Mouse (Mus musculus) CH12.LX (cell line): ENCODE measurements around the gene Chchd6. TPM values are rescaled to one million over a fixed set of nuclear protein-coding genes. Genes with fewer than 3 reads are reported as not detected.

ENCODE experiments used
- DNase-seq: peaks from one replicate; pipeline ENCODE4 v3.0.0-alpha.2; 2013; ENCODE audit errors: extremely low read depth
- H3K27ac ChIP-seq: 2 replicates; pipeline ENCODE4 v1.5.1; 2012; ENCODE audit warnings: low read depth, mild to moderate bottlenecking, control low read depth, moderate library complexity; ENCODE audit not compliant: insufficient read depth
- H3K27me3 ChIP-seq: replicated peaks from 2 replicates; pipeline ENCODE3; 2012; ENCODE audit warnings: inconsistent platforms
- H3K36me3 ChIP-seq, 2 experiments: replicated peaks in 1 of 2; 2 replicates each; pipeline versions ENCODE3 to v1.6.1; 2012; ENCODE audit warnings: inconsistent platforms in 1 of 2, low read length in 1 of 2, mild to moderate bottlenecking in 1 of 2, mixed read lengths in 1 of 2, moderate library complexity in 1 of 2; ENCODE audit not compliant: control insufficient read depth in 1 of 2, insufficient read depth in 1 of 2
- H3K4me1 ChIP-seq, 2 experiments: 2 replicates each; pipeline ENCODE4 v1.6.1; 2012; ENCODE audit warnings: inconsistent platforms in 1 of 2, moderate library complexity in 1 of 2; ENCODE audit not compliant: insufficient read depth in 2 of 2, control insufficient read depth in 1 of 2
- H3K4me2 ChIP-seq: 2 replicates; pipeline ENCODE4 v1.6.1; 2012; ENCODE audit warnings: low read depth, mild to moderate bottlenecking, control low read depth; ENCODE audit not compliant: poor library complexity, insufficient read depth, severe bottlenecking
- H3K4me3 ChIP-seq, 3 experiments: fragments of 150-350 bp in 1 of 3; sonication (generic) in 1 of 3; replicated peaks in 1 of 3; 2 replicates each; pipeline versions ENCODE3 to v1.5.1; 2011 to 2012; ENCODE audit warnings: low read depth in 2 of 3, low read length in 2 of 3, mild to moderate bottlenecking in 2 of 3, moderate library complexity in 2 of 3, control low read depth in 1 of 3, improper control_type of control experiment in 1 of 3, inconsistent platforms in 1 of 3, mixed read lengths in 1 of 3; ENCODE audit not compliant: poor library complexity in 1 of 3
- H3K79me2 ChIP-seq: replicated peaks from 2 replicates; pipeline ENCODE4 v1.6.1; 2012; ENCODE audit warnings: mild to moderate bottlenecking, moderate library complexity; ENCODE audit not compliant: control insufficient read depth, poor library complexity, insufficient read depth, severe bottlenecking; ENCODE audit errors: extremely low read depth
- H3K9ac ChIP-seq: 2 replicates; pipeline ENCODE4 v1.6.1; 2012; ENCODE audit warnings: low read depth, mild to moderate bottlenecking, control low read depth, moderate library complexity; ENCODE audit not compliant: insufficient read depth
- H3K9me3 ChIP-seq: replicated peaks from 2 replicates; pipeline ENCODE3; 2012; ENCODE audit warnings: low read length, inconsistent platforms, mixed read lengths
- BHLHE40 ChIP-seq: IDR thresholded peaks from 2 replicates; pipeline ENCODE4 v1.6.1; 2011; ENCODE audit warnings: mild to moderate bottlenecking, low read depth, low read length, improper control_type of control experiment
- CHD1 ChIP-seq: IDR thresholded peaks from 2 replicates; pipeline ENCODE4 v1.6.1; 2012; ENCODE audit warnings: low read depth, low read length, improper control_type of control experiment, inconsistent platforms
- E2F4 ChIP-seq: IDR thresholded peaks from 2 replicates; pipeline ENCODE4 v1.6.1; 2011; ENCODE audit warnings: low read depth, low read length, improper control_type of control experiment; ENCODE audit not compliant: insufficient replicate concordance
- EP300 ChIP-seq: IDR thresholded peaks from 2 replicates; pipeline ENCODE4 v1.6.1; 2011; ENCODE audit warnings: low read length, improper control_type of control experiment
- ETS1 ChIP-seq: conservative IDR thresholded peaks from 2 replicates; pipeline ENCODE4 v1.6.1; 2012; ENCODE audit warnings: low read depth, mild to moderate bottlenecking, inconsistent platforms, low read length, improper control_type of control experiment, moderate library complexity
- HCFC1 ChIP-seq: IDR thresholded peaks from 2 replicates; pipeline ENCODE4 v1.6.1; 2012; ENCODE audit warnings: low read depth, mild to moderate bottlenecking, inconsistent platforms, low read length, improper control_type of control experiment
- IRF4 ChIP-seq: IDR thresholded peaks from 2 replicates; pipeline ENCODE4 v1.6.1; 2014; ENCODE audit warnings: low read depth, mild to moderate bottlenecking, inconsistent platforms, low read length, improper control_type of control experiment
- KAT2A ChIP-seq: IDR thresholded peaks from 2 replicates; pipeline ENCODE4 v1.6.1; 2012; ENCODE audit warnings: low read length, improper control_type of control experiment, inconsistent platforms; ENCODE audit not compliant: insufficient replicate concordance
- MAFK ChIP-seq: IDR thresholded peaks from 2 replicates; pipeline ENCODE4 v1.6.1; 2011; ENCODE audit warnings: low read length, improper control_type of control experiment; ENCODE audit not compliant: insufficient replicate concordance
- MEF2A ChIP-seq: IDR thresholded peaks from 2 replicates; pipeline ENCODE4 v1.6.1; 2014; ENCODE audit warnings: low read depth, mild to moderate bottlenecking, inconsistent platforms, low read length, improper control_type of control experiment, borderline replicate concordance
- MYC ChIP-seq: IDR thresholded peaks from 2 replicates; pipeline ENCODE4 v1.6.1; 2011; ENCODE audit warnings: low read depth, mild to moderate bottlenecking, improper control_type of control experiment, low read length
- NELFE ChIP-seq: IDR thresholded peaks from 2 replicates; pipeline ENCODE4 v1.6.1; 2011; ENCODE audit warnings: low read depth, low read length, improper control_type of control experiment
- NRF1 ChIP-seq: IDR thresholded peaks from 2 replicates; pipeline ENCODE4 v1.6.1; 2014; ENCODE audit warnings: low read depth, mild to moderate bottlenecking, inconsistent platforms, low read length, improper control_type of control experiment, moderate library complexity
- PAX5 ChIP-seq: IDR thresholded peaks from 2 replicates; pipeline ENCODE4 v1.6.1; 2012; ENCODE audit warnings: low read length, inconsistent platforms, mixed read lengths
- RAD21 ChIP-seq: IDR thresholded peaks from 2 replicates; pipeline ENCODE4 v1.6.1; 2011; ENCODE audit warnings: low read depth, mild to moderate bottlenecking, low read length, improper control_type of control experiment, moderate library complexity
- RCOR1 ChIP-seq: conservative IDR thresholded peaks from 2 replicates; pipeline ENCODE4 v1.6.1; 2012; ENCODE audit warnings: low read depth, mild to moderate bottlenecking, inconsistent platforms, low read length, improper control_type of control experiment
- SMC3 ChIP-seq: IDR thresholded peaks from 2 replicates; pipeline ENCODE4 v1.6.1; 2011; ENCODE audit warnings: low read depth, low read length, improper control_type of control experiment
- TBP ChIP-seq: conservative IDR thresholded peaks from 2 replicates; pipeline ENCODE4 v1.6.1; 2011; ENCODE audit warnings: low read depth, low read length, improper control_type of control experiment
- USF2 ChIP-seq: conservative IDR thresholded peaks from 2 replicates; pipeline ENCODE4 v1.6.1; 2011; ENCODE audit warnings: low read depth, low read length, improper control_type of control experiment
- ZKSCAN1 ChIP-seq: IDR thresholded peaks from 2 replicates; pipeline ENCODE4 v1.6.1; 2012; ENCODE audit warnings: low read depth, inconsistent platforms, low read length, improper control_type of control experiment, borderline replicate concordance
- ZNF384 ChIP-seq: IDR thresholded peaks from 2 replicates; pipeline ENCODE4 v1.6.1; 2012; ENCODE audit warnings: low read depth, low read length, improper control_type of control experiment, inconsistent platforms
- dilution Hi-C: fragments of 300-500 bp; cut with MboI; formaldehyde crosslinking; loops from 2 replicates; pipeline ENCODE4 v1.14.3; 2020; ENCODE audit warnings: low sequenced_read_pairs; ENCODE audit not compliant: extremely low pct_unique_long_range_greater_than_20kb, extremely low pct_ligation_motif_present
- in situ Hi-C: fragments of 300-500 bp; cut with MboI; formaldehyde crosslinking; loops from 3 replicates; pipeline ENCODE4 v1.14.3; 2019; ENCODE audit warnings: low sequenced_read_pairs, low pct_ligation_motif_present, low pct_unique_long_range_greater_than_20kb, mixed read lengths
- polyA plus RNA-seq: library from polyadenylated mRNA; unstranded; fragments of >175 nt; gene quantifications from 2 replicates; pipeline ENCODE4 v1.2.1, GENCODE M21; 2012; ENCODE audit warnings: low read depth; ENCODE audit not compliant: insufficient read length
- total RNA-seq, 2 experiments: library from RNA; depleted of rRNA; stranded (reverse); fragments of 300-350 nt in 1 of 2; fragments of >200 nt in 1 of 2; gene quantifications; 2 replicates each; pipeline ENCODE4 v1.2.3; 2012 to 2014

Gene Chchd6
- total and polyA plus RNA-seq, 3 experiments = 33.3 to 41.5 (median 41.3) TPM

DNA sequence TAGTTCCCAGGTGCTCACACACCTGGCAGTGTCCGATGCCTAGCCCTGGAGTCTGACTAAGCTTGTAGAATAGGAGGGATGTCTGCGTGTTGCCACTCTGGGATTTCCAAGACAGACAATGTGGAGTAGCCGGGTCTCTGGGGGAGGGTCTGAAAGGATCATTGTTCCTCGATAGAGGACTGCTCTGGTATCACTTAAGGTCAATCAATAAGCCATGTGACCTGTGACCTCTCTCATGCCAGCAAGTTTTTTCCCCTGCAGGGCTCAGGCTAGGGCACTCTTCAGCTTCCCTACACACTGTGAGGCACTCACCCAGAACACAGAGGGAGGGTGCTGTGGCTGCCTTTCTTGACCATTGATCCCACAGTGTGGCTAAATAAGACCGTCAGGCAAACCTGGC is 213.6 kb downstream of the Chchd6 start:
- TF ChIP-seq E2F4 = no peak
- TF ChIP-seq ETS1 = no peak
- TF ChIP-seq PAX5 = no peak
- Histone ChIP-seq H3K4me3 (no peak overlapping the region), H3K27me3 (no peaks in the 10 kb centered on the region), H3K4me2 (no peak overlapping the region), H3K79me2 (no peaks in the 10 kb centered on the region), H3K9me3 (no peaks in the 10 kb centered on the region), H3K27ac (no peak overlapping the region), H3K36me3 (peaks cover 0 to 21% of the 10 kb centered on the region in 2 experiments), H3K4me1 (peaks cover 0 to 10% of the 10 kb centered on the region in 2 experiments; a peak in 2 of 4 replicates), H3K9ac (no peak overlapping the region)
- dilution Hi-C loops = no loop called here
- DNase-seq = no peak
- in situ Hi-C loops = no loop called here

DNA sequence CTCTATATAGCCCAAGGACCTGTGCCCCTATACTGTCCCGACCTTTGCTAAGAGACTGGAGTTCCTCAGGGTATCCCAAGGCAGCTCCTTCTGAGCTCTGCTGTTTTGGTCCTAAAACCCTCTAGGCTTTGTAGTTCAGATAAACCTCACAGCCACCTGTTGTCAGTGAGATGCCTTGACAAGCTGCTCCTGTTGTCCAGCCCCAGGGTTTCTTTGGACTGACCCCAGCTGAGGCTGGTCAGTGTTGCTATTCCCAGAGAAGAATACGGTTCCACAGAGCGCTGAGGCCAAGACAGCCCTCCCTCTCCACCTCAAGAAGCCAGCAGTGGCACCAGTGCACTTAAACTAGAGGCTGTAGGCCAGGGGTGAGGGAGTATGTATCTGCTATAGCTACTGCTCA is 214.3 kb downstream of the Chchd6 start:
- in situ Hi-C loops = no loop called here
- Histone ChIP-seq H3K27me3 (no peaks in the 10 kb centered on the region), H3K27ac (no peak overlapping the region), H3K4me1 (peaks cover 0 to 10% of the 10 kb centered on the region in 2 experiments; a peak in 2 of 4 replicates), H3K79me2 (no peaks in the 10 kb centered on the region)
- no peak for TF ChIP-seq ZNF384
- no peak for TF ChIP-seq MAFK
- TF ChIP-seq MEF2A = no peak
- TF ChIP-seq RAD21 = no peak
- TF ChIP-seq CHD1 = no peak
- no peak for TF ChIP-seq ETS1
- TF ChIP-seq, all 38 proteins: peak for 0
- DNase-seq = no peak
- peaks cover 0 to 21% of the 10 kb centered on the region in 2 experiments for H3K36me3 ChIP-seq
- no peak overlapping the region for H3K4me2 ChIP-seq
- H3K4me3 ChIP-seq = no peak overlapping the region
- dilution Hi-C loops = no loop called here
- H3K9me3 ChIP-seq = no peaks in the 10 kb centered on the region
- no peak overlapping the region for H3K9ac ChIP-seq

DNA sequence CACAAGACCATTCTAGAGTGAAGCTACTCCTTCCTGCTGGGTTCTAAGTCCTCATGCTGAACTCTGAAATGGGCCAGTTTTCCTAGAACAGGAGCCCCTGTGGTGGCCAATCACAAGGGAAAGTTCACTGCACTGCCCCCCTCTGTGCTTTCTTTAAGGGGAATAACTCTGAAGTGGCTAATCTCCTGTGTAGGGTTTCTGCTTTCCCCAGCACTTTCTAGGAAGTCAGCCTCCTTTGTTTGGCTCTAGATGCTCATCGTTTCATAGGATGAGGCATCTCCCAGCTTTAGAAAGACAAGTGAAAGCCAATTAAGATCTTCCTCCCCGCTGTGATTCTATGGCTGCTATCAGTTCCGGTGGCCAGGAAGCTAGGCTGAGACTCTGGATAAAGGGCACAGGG is 214.7 kb downstream of the Chchd6 start:
- in situ Hi-C loops = no loop called here
- TF ChIP-seq KAT2A (no peak), ZKSCAN1 (no peak), NELFE (no peak), NRF1 (no peak), MEF2A (no peak), SMC3 (no peak), PAX5 (no peak), ETS1 (no peak), RCOR1 (no peak), IRF4 (no peak), MAFK (no peak), EP300 (no peak), ZNF384 (no peak), BHLHE40 (no peak), HCFC1 (no peak), TBP (no peak), USF2 (no peak), MYC (no peak)
- dilution Hi-C loops = no loop called here

More for the DNA sequence above, 214.7 kb downstream of the Chchd6 start:
- Histone ChIP-seq H3K79me2 (no peaks in the 10 kb centered on the region), H3K4me2 (no peak overlapping the region), H3K27ac (no peak overlapping the region), H3K4me1 (peaks cover 0 to 10% of the 10 kb centered on the region in 2 experiments; a peak in 2 of 4 replicates), H3K27me3 (no peaks in the 10 kb centered on the region), H3K9me3 (no peaks in the 10 kb centered on the region), H3K4me3 (no peak overlapping the region), H3K9ac (no peak overlapping the region), H3K36me3 (peaks cover 0 to 21% of the 10 kb centered on the region in 2 experiments)
- no peak for DNase-seq
